In genomic region chr3:101572174-101572626, GRCm38 (mm10) we compare ENCODE assay signal across 8 mouse cellular contexts. TPM values are rescaled to one million over a fixed set of nuclear protein-coding genes. Genes with fewer than 3 reads are reported as not detected.
DNase-seq lines count a peak whose midpoint lies in the region; ATAC-seq lines count a peak whose summit lies in the region.

No protein-coding gene starts in this region.

- H3K27me3 ChIP-seq in kidney, embryonic 14.5 days (ENCODE audit: control insufficient read depth, insufficient read depth, low read length) = no peaks in the 10 kb centered on the region
- H3K27me3 ChIP-seq in neural tube, embryonic 14.5 days (ENCODE audit: control insufficient read depth, insufficient read depth, low read length) = no peaks in the 10 kb centered on the region

- H3K9me3 ChIP-seq in kidney, embryonic 14.5 days (ENCODE audit: control insufficient read depth, low read length) = peaks cover 4% of the 10 kb centered on the region; the same call in 1 of the 2 replicates
- H3K9me3 ChIP-seq in neural tube, embryonic 14.5 days (ENCODE audit: control insufficient read depth, low read length) = no peaks in the 10 kb centered on the region

- 0 out of 2 replicates have a peak, but pooled peaks cover 6% of the 10 kb centered on the region for H3K4me1 ChIP-seq in kidney, embryonic 14.5 days (ENCODE audit: control insufficient read depth, insufficient read depth, low read length)
- 0 out of 2 replicates have a peak, but pooled peaks cover 3% of the 10 kb centered on the region for H3K4me1 ChIP-seq in neural tube, embryonic 14.5 days (ENCODE audit: control insufficient read depth, insufficient read depth, low read length)

- H3K4me3 ChIP-seq in kidney, embryonic 14.5 days (ENCODE audit: low read length) = no peak overlapping the region
- no peak overlapping the region for H3K4me3 ChIP-seq in neural tube, embryonic 14.5 days (ENCODE audit: low read depth, low read length)

- H3K36me3 ChIP-seq in kidney, embryonic 14.5 days (ENCODE audit: control insufficient read depth, insufficient read depth, low read length) = peaks cover 24% of the 10 kb centered on the region
- peaks cover 16% of the 10 kb centered on the region for H3K36me3 ChIP-seq in neural tube, embryonic 14.5 days (ENCODE audit: control insufficient read depth, insufficient read depth, low read length)

- H3K9ac ChIP-seq in kidney, embryonic 14.5 days (ENCODE audit: low read depth, low read length) = 0 out of 2 replicates have a peak overlapping the region, but pooled peaks have one; percentile 7
- no peak overlapping the region for H3K9ac ChIP-seq in neural tube, embryonic 14.5 days (replicated peaks; ENCODE audit: low read depth, low read length)

- 23% methylated on average over 7 of the region's 7 CpGs for WGBS in kidney, embryonic 14.5 days
- WGBS in neural tube, embryonic 14.5 days = 42% methylated on average over 7 of the region's 7 CpGs

- peak; percentile 46 for DNase-seq in urinary bladder, postnatal 25 days (ENCODE audit: low spot score)
- DNase-seq in urinary bladder, postnatal 10 days (ENCODE audit: low spot score) = no peak
- DNase-seq in heart, adult 9 months (ENCODE audit: low spot score in 2 of 2) = peak; percentile 49 to 61
- no peak for DNase-seq in layer of hippocampus, adult 18-20 months (ENCODE audit: low spot score in 2 of 2)
- no peak for DNase-seq in left cerebral cortex, adult 18-20 months (ENCODE audit: low spot score in 2 of 2)
- DNase-seq in frontal cortex, postnatal 14 days (ENCODE audit: low spot score in 2 of 2) = no peak

- peak; percentile 67 for ATAC-seq in kidney, embryonic 14.5 days (ENCODE audit: low FRiP score, low TSS enrichment)
- peak; percentile 57; the same call in 1 of the 2 replicates for ATAC-seq in neural tube, embryonic 14.5 days (ENCODE audit: low read depth)

- no peak overlapping the region for H3K4me2 ChIP-seq in kidney, embryonic 14.5 days (replicated peaks; ENCODE audit: low read depth, low read length)
- H3K4me2 ChIP-seq in neural tube, embryonic 14.5 days (ENCODE audit: low read depth, low read length) = no peak overlapping the region

- H3K27ac ChIP-seq in kidney, embryonic 14.5 days (ENCODE audit: low read depth, low read length) = peak overlapping the region; percentile 63; the same call in 1 of the 2 replicates
- no peak overlapping the region for H3K27ac ChIP-seq in neural tube, embryonic 14.5 days (ENCODE audit: low read depth, low read length)

RNA-seq across cellular contexts. Expression of gene Atp1a1, which starts 32.3 kb away (rescaled TPM):
- polyA plus RNA-seq in kidney, embryonic 14.5 days (2014; fragmentation: Nextera tagmentation; extraction: Ambion mirVana) = 166 and 280 TPM in 2 replicates
- polyA plus RNA-seq in neural tube, embryonic 14.5 days (2014; fragmentation: Nextera tagmentation; extraction: Ambion mirVana) = 105 and 115 TPM in 2 replicates
- 100 to 1,000 TPM; 518 to 527 TPM for total RNA-seq in layer of hippocampus, adult 18-20 months (2021)
- total RNA-seq in left cerebral cortex, adult 18-20 months (2021) = 1,000 to 10,000 TPM; 1,009 to 1,025 TPM

Comparison
In these comparisons a context has a peak if more than half of its experiments do, and no peak if none do; other contexts are left out.
1. DNase-seq: peak in urinary bladder, postnatal 25 days (single experiment) and heart, adult 9 months (2 of 2); none in urinary bladder, postnatal 10 days (single experiment), layer of hippocampus, adult 18-20 months (0 of 2), left cerebral cortex, adult 18-20 months (0 of 2) and frontal cortex, postnatal 14 days (0 of 2).